Mouse (Mus musculus): ENCODE measurements at regions not wholly inside any gene's neighbourhood (a gene's known extent, or its start where the extent isn't known, plus 50 kb on each side); places are given as distances from the start of the nearest gene placed in this dataset.

DNA sequence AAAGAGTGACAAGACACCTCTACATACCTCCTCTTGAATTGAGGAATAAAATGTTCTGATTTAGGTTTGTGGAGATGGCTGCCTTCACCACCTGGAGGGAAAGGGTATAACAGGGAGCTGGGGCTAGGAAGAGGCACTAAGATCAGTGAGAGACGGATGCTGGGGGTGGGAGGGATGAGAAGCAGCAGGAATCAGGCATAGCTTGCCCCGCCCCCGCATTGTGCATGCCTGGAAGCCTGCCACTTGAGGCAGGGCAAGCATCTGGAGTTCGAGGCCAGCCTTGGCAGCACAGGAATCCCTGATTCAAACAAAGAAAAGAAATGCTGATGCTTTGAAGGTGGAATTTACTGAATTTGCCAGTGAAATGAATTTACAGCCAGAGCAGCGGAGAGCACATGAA lies 63.6 kb upstream of the Syt13 start:
- TF ChIP-seq CTCF (IDR thresholded peaks at IDR 0.05; ENCODE audit: control insufficient read depth, insufficient read depth, insufficient read length) (no peak), MAX (IDR thresholded peaks at IDR 0.05) (no peak), MYOD1 (IDR thresholded peaks at IDR 0.05; ENCODE audit: control insufficient read depth, insufficient read length, low read depth) (no peak), MYOG (IDR thresholded peaks at IDR 0.05; ENCODE audit: control insufficient read depth, extremely low read depth, insufficient read length) (no peak), USF1 (IDR thresholded peaks at IDR 0.05; ENCODE audit: low read depth) (no peak), FOSL1 (IDR thresholded peaks at IDR 0.05; ENCODE audit: insufficient read depth, low read length, poor library complexity, severe bottlenecking) (no peak)

Data from C2C12 (cell line).